Mouse (Mus musculus) left cerebral cortex, adult 18-20 months (tissue): Measurements from ENCODE around the gene 1700015G11Rik. TPM values are rescaled to one million over a fixed set of nuclear protein-coding genes. Genes with fewer than 3 reads are reported as not detected.

Experiments
- DNase-seq, 2 experiments: peaks; one replicate each; pipeline ENCODE4 v3.0.0; 2021 to 2022; ENCODE audit warnings: low spot score in 2 of 2, mixed read lengths in 1 of 2
- total RNA-seq, 2 experiments: library from RNA; stranded (reverse); gene quantifications; 2 replicates each; pipeline ENCODE4 v1.2.3; 2021

The 1700015G11Rik gene
- total RNA-seq, 2 experiments from 2014 or later: not detected

DNA sequence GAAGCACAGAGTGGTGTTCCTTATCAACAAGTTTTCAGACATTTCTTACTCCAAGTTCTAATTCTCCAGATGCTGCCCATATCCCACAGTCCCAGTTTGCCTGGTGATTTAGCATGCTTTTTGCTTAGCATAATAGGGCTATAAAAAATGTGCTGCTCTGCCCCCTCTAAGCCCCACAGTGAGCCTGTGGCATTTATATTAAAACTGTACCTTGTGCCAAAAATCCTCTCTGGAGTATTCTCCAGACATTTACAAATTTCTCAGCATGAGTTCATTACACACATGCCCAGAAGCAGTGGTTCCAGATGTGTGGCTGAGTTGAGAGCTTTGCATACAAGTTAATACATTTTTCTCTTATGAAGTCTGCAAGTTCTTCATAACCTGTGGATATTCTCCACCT is 46.1 kb downstream of the 1700015G11Rik start:
- DNase-seq: no peak

DNA sequence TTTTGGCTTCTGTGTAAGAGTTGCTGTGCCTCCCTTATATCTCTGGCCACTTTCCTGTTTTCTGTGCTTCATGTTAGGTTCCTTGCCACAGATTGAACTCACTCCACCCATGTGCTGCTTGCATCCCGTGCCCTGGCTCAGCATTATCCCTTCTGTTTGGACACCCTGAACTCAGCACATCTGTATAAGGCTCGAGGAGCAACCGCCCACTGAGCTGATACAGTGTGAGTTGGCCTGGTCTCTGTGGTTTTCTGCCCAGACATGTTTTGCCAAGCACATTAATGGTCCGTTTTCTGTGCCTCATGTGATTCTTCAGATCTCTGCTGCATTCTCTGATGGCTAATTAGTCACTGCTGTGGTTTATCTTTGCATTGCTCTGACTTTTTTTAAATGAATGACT is 47.9 kb downstream of the 1700015G11Rik start:
- no peak for DNase-seq

DNA sequence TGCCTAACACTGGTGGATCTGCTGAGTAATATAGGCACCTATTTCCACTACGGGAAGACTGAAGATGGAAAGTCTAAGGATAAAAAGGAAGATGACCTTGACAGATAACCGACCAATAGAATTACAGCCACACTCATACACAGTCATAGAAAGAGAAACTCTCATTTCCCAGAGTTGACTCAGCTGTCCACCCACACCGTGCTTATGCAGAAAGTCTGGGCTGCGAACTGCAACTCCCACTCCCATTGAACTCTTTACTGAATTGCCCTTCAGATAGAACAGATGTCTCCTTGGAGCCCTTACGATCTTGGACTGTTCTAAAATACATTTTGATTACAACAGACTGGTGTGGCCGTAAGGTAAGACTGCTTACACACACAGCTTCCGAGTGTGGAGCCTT is 50.8 kb downstream of the 1700015G11Rik start:
- peak; percentile 45 to 60 for DNase-seq

DNA sequence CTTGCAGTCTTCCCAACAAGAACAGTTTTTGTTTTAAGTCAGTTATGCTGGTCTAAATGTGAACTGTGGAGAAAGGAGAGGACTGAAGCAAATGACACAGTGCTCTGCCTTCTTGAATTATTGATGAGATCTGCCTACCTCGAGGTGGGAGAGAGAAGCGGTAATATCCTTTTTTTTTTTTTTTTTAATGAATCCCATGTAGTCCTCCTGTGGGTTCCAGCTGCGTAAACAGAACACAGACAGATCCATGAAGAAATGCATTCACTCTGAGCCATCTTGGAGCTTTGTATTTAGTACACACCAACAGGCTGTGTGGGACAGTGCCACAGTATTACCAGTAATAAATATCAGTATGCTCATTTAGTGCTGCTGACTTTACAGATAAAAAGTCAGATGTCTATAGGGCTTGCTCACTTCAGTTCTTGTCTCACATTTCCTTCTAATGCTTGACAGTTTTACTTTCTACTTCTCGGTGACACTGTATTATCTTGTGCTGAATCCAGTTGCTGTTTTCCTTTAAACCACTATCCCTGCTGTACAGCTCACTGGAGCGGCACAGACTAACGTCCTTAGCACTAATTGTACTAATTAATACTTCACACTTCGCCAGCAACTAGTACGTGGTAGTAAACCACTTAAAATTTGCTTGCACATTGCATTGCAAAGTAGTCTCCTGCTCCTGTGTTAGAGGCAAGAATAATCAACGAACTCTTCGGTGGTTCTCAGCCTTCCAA is 53.1 kb downstream of the 1700015G11Rik start:
- no peak for DNase-seq

Other genes starting within 250 kb of the 1700015G11Rik start
- gene Gas2, start 153.7 kb downstream of the 1700015G11Rik start, total RNA-seq: 10 to 100 TPM; 42.7 to 48.0 TPM
- 1 to 10 TPM; 4.2 to 5.3 TPM for gene Fancf, start 153.5 kb downstream of the 1700015G11Rik start, total RNA-seq
- 10 to 100 TPM; 35.4 to 39.7 TPM for gene Svip, start 9.7 kb downstream of the 1700015G11Rik start, total RNA-seq